Mouse (Mus musculus) E14TG2a.4 (cell line): Measurements from ENCODE around the gene Rnls.
"Not testable (repeated sequence)": the region's sequence is repeated elsewhere in the genome, so short reads cannot be mapped to it uniquely, and the experiment has no call there.

Experiments used
- CTCF ChIP-seq: conservative IDR thresholded peaks from 2 replicates; pipeline ENCODE4 v1.5.1; 2014; ENCODE audit warnings: low read length
- NANOG ChIP-seq: IDR thresholded peaks from 2 replicates; pipeline ENCODE4 v1.6.1; 2014; ENCODE audit warnings: borderline replicate concordance, low read length, mixed read lengths
- POU5F1 ChIP-seq: IDR thresholded peaks from 2 replicates; pipeline ENCODE4 v1.6.1; 2014; ENCODE audit warnings: low read length, borderline replicate concordance

GRCm38 (mm10) chr19:33419368-33419767, 27.3 kb upstream of the Rnls start:
- TF ChIP-seq CTCF, NANOG, POU5F1: not testable (repeated sequence)
